Mouse (Mus musculus): ENCODE measurements around the gene Atp1a1.

The Atp1a1 gene

DNA sequence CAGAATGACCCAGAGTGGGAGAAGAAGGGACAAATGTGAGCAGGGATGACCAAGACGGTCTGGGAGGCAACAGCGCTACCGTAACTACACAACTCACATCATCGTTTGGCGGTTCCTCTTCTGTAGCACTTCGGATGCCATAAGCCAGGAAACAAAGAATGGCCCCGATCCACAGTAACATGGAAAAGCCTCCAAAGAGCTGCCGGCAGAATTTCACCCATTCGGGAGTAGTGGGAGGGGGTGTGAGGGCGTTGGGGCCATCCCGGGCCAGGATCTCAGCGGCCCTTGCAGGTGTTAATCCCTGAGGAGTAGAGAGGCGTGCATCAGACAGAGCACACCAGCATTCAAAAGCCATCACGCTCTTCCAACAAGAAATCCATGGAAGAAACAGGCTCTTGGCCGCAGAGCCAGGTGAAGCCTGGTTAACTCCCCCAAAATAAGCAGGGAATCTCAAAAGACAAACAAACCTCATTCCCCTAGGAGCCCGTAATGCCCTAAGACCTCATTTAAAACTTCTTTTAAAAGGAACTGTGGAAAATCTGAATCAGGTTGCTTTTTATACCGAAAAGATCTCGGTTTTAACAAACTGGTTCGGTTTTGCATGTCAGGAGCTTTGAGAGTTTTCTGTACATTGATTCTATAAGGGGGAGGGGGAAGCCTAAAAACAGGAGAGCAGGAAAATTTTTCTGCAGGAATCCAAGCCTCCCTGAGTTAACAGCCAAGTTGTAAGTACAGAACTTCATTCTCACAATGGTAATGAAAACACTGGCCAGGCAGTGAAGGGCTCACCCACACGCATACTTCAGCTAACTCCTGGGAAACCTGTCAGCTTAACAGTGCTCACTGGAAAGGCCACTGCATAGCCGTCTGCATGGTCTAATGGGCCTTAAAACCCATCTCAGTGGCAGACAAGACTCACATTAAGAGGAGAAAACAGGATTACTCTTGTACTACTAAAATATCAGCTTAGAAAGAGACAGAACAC, 11.9 kb downstream of the Atp1a1 start:
- no peak for DNase-seq (ENCODE audit: low spot score)

DNA sequence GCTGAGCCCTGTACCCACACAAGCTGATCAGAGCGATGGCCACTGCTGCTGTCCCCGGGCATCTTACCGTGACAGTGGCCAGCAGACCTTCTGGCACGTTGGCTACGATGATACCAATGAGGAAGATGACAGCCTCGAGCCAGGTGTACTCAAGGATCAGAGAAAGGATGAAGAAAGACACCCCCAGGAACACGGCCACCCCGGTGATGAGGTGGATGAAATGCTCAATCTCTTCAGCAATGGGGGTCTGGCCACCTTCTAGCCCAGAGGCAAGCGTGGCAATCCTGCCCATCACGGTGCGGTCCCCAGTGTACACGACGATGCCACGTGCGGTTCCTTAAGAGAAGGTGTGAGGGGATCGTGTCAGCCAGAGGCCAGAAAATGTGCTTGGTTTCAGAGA, 14.1 kb downstream of the Atp1a1 start:
- no peak for DNase-seq (ENCODE audit: low spot score)

DNA sequence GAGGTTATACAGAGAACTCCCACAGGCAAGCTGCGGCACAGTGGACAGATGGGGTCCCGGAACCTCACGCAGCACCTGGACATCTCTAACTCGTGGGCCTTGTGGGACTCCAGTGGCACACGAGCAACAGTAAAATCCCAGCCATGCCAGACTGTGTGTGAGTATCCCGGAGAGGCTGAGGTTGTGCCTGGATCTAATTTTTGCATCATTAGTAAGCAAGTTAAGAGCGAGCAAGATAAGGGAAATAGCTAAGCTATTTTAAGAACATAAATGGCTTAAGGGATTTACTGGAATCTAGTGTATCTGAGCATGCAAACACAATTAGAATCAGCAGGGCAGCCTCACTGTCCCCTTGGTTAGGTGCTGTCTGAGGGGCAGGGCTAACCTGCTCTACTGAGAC, 16.2 kb downstream of the Atp1a1 start:
- DNase-seq (ENCODE audit: low spot score), result no peak

DNA sequence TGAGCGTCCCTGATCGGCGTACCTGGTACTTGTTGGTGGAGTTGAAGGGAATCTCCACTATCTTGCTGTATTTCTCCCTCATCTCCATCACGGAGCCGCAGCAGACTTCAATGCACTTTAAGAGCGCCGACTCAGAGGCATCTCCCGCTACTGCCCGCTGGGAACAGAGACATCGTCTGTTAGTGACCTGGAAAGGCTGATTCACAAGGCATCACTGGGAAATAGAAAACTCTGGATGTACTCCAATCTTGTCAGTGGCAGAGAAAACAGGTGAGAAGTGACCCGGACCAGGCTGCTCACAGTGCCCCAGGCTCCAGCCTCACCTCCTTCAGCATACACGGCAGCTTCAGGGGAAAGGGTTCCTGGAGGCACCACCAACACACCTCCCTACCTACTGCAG, 17.7 kb downstream of the Atp1a1 start:
- no peak for DNase-seq (ENCODE audit: low spot score)

DNA sequence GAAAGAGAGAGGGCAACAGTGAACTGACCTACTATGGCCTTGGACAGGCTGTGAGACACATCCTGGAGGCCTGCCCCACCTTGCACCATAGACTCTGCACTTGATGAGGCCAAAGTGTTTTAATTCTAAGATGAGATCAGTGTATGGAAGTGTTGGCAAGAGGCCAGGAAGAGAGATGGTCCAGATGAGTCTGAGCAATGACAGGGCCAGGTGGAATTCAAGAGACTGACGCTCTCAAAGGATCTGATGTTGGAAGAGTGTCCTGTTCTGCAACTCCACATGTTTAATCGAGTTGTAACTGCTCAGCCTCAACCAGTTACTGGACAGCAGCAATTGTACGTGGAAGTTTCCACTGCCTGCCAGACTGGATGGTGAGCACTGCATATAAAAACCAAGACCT, 26.4 kb downstream of the Atp1a1 start:
- no peak for DNase-seq (ENCODE audit: low spot score)

DNA sequence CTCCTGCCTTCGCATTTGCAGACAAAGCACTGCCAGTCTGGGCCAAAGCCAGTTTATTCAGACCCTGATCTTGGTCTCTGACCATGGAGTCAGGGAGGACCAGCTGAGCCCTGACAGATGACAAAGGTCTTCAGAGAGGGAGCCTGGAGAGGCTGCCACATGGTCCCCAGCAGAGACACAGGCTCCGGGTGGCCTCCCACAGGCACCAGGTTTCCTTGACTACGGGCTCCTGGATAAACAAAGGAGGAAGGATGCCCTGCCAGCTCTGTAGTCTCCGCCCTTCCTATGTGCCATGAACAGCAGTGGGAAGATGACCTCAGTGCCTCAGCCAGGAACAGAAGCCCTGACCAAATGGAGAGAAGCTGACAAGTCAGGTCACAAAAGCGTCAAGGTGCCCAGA, 27.1 kb downstream of the Atp1a1 start:
- no peak for DNase-seq (ENCODE audit: low spot score)

DNA sequence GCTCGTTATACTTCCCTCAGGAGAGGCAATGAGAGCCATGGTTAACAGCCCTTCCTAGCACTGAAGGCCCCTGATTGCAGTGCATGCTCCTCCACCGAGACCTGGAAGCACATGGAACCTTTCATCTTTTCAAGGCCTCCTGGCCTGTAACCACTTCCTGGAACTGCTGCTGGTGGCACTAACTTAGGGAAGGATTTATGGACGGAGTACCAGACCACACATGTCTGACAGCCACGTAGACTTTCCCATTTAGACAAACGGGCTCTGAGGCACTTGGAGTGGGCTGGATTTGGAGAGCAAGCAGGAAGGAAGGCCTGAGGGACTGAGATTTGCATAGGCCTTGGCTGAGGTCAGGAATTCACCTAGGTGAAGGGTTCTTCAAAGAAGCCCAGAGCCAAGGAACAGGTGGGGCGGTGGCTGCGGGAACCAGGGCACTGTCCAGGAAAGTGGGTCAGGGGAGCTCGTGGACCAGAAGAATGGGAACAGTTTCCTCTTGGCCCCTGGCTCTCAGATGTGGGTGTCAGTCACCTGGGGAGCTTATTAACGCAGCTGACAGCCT, 28.9 kb downstream of the Atp1a1 start:
- DNase-seq (ENCODE audit: low spot score), result no peak

DNA sequence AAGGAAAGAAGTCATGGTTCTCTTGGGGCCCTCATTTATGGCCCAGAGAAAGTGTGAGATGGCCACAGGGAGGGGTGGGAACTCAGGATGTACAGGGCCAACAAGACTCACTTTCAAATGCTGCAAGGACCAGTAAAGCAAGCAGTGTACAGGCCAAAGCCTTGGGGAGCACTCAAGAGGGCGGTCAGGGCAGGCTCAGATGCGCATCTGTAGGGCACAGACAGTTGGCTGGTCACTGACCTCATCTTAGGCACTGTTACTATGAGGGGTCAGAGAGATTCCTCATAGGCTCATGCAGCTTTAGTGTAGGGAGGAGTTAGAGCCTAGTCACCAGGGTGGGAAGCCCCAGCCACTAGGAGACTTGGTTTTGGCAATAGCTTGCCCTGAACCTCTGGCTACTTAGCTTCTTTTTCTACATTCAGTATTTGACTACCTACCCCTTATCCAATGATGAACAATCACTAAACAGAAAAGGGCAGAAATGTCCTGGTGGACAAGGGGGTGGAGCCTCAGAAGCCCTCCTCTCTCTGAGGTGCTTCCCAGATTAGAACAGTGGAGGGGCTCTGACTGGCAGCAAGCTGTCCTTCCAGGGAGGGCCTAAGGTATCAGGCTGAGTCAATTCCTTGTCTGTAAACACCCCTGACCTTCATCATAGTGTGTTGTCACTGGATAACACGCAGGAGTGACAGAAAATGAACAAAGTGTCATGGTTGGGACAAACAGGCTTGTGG, 29.9 kb downstream of the Atp1a1 start:
- DNase-seq (ENCODE audit: low spot score), result no peak

DNA sequence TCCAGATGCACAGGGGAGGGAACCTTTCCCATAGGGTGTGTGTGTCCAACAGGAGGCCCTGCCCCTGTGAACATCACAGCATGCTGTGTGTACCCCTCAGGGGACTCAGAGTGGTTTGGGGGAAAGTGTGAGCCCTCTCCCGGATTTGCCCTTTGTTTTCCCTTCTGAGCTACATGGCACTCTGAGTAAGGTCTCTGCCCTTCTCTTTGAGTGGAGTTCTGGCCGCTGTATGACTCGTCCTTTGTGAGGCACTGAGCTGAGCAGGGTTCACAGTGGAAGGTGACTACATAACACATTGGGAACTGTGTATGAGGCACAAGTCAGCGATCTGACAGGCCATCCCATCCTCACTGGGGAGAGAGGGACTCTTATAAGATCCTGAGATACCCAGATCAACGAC, 31.5 kb downstream of the Atp1a1 start:
- no peak for DNase-seq (ENCODE audit: low spot score)

DNA sequence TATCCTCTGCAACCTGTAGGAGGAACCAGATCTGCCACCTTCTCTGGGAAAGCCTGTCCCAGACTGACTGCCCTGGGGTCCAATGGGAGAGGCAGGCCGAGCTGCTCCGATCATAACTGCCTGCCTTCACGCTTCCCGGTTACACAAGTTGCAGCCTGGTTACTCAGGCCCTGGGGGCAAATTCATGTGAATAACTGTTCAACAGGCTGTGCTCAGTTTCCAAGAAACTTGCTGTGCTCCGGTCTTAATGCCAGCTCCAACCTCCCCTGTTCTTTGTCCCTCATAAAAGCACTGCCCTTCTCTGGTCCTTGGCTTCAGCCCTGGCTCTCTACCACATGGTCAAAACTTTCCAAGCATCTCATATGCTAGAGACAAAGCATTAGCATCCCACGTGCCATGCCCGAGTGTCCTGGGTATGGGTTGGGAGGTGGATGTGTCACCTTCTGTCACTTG, 32.3 kb downstream of the Atp1a1 start:
- no peak for DNase-seq (ENCODE audit: low spot score)

DNA sequence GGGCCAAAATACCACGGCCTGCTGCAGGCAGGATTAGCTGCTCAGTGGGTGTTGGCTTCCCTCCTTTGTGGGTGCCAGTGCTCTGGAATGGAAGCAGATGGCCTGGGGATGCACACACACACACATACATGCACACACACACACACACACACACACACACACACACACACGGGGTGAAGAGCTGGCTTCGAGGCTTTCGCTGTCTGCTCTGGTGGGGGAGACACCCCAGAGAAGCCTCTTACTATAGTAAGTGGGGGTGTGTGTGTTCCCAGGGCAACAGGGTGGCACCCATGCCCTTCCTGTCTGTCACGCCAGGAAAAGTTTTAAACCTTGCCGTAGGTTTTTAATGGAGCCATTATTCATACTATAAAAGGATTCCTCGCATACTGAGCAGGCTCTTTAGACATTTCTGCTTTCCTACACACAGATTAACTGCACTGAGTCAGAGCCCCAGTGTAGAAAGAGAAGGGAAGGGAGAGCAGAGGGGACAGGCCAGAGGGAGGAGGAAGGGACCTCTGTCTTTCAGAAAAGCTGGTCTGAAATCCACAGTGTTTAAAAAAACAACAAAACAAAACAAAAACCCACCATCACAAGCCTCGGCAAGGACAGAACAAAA, 32.9 kb downstream of the Atp1a1 start:
- no peak for DNase-seq (ENCODE audit: low spot score)

DNA sequence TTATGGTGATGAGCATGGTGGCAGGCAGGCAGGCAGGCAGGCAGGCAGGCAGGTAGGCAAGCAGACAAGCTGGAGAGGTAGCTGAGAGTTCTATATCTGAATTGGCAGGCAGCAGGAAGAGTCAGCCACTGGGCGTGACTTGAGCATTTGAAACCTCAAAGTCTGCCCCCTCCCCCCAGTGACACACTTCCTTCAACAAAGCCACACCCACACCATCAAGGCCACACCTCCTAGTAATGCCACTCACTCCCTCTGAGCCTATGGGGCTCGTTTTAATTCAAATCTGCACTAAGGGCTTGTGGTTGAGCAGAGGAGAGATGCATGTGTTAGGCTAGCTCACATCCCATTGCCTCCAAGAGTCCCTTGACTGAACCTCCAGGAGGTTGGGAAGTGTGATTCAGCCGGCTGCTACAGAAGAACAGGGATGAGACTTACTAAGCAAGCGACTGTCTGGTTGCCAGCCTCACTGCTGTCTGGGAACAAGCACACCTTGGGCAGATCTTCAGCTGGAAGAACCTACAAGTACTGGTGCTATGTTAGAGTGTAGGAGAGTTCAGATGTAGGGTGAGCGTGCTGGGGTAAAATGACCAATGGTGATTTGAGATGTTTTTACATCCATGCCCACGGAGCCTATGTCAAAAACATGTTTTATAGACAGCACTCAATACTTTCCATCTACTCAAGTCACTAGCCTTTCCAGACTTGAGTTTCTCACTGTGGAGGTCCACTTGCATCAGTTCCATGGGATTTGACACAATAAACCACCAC, 33.6 kb downstream of the Atp1a1 start:
- DNase-seq (ENCODE audit: low spot score), result no peak

DNA sequence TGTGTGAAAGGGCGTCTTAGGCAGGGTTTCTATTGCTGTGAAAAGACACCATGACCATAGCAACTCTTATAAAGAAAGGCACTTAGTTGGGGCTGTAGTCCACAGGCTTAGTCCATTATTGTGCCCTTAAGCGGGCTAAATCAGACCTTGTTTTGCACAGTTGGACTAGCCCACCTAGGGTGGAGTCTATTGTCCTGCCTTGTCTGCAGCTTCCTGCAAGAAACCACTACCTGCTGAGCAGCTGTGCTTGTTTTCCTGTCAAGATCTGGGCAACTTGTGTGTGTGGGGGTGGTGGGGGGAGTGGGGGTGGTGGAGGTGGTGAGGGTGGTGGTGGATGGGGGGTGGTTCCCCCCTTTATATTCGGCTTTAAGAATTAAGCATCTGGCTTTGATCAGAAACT, 34.2 kb downstream of the Atp1a1 start:
- DNase-seq (ENCODE audit: low spot score), result no peak

DNA sequence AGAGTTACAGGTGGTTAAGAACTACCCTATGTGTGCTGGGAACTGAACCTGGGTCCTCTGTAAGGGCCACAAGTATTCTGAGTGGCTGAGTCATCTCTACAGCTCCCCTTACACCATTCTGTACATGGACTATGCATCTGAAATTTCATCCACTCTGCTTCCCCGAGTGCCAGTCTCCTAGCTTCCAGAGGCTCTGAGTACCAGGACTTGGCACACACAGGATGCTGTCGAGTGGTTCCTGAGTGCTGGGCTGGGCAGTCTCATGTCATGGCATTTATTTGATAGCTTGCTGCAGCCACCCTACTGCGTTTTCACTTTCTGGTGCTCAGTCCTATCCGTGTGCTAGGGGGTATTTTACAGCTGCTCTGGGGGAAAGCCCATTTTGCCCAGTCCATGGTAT, 35.9 kb downstream of the Atp1a1 start:
- no peak for DNase-seq (ENCODE audit: low spot score)

DNA sequence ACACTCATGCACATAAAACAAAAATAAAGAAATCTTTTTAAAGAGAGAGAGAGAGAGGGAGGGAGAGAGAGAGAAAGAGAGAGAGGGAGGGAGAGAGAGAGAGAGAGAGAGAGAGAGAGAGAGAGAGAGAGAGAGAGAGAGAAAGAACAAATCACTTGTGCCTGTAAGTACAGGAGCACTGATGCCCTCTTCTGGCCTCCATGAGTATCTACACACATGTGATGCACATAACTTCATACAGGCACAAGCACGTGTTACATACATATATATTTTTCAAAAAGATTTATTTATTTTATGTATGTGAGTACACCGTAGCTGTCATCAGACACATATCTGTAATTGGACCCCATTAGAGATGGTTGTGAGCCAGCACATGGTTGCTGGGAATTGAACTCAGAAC, 40.5 kb downstream of the Atp1a1 start:
- DNase-seq (ENCODE audit: low spot score), result no peak

DNA sequence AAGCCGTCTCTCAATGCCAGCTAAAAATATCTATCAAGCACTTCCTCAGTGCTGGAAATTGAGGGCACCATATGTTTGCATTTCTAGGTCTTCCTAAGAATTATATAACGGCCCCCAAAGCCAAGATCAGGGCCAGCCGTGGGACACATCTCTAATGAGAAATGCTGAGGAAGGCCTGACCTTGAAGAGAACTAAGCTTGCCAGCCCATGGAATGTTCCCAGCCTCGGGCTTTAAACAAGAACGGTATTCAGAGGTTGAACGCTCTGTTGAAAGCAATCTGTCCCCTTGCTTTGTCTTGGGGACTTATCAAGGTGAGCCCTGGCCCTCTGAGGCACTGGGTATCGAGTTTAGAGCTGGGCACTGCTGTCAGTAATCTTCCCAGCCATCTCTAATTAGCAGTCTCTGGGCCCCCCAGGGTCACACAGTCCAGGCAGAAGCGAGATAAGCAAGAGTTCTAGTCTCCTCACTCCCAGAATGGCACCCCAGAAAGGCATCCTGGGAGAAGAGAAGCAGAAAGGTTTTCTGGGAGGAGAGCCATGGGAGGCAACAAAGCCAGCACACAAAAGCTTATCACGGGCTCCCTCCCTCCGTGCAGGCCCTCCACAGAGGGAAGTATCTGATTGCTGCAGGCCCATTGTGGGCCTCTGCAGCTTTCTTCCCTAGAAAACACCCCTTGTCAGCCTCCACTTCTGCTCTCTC, 41.8 kb downstream of the Atp1a1 start:
- peak; percentile 25 for DNase-seq (ENCODE audit: low spot score)

DNA sequence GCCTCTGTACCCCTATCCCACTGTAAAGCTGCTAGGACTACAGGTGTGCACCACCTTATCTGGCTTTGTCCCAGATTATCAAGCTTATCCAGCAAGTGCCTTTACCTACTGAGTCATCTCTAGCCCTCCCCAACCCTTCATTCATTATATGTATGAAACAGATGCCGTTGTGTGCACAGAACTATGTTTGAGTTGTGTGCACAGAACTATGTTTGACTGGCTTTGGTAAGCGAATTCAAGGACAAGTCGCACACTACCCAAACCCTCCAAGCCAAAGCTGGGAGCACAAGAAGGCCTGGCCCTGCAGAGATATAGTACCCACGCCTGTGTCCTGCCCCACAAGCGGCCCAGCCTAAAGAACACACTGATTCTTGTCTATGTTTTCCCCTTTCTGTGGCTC, 42.5 kb downstream of the Atp1a1 start:
- no peak for DNase-seq (ENCODE audit: low spot score)

DNA sequence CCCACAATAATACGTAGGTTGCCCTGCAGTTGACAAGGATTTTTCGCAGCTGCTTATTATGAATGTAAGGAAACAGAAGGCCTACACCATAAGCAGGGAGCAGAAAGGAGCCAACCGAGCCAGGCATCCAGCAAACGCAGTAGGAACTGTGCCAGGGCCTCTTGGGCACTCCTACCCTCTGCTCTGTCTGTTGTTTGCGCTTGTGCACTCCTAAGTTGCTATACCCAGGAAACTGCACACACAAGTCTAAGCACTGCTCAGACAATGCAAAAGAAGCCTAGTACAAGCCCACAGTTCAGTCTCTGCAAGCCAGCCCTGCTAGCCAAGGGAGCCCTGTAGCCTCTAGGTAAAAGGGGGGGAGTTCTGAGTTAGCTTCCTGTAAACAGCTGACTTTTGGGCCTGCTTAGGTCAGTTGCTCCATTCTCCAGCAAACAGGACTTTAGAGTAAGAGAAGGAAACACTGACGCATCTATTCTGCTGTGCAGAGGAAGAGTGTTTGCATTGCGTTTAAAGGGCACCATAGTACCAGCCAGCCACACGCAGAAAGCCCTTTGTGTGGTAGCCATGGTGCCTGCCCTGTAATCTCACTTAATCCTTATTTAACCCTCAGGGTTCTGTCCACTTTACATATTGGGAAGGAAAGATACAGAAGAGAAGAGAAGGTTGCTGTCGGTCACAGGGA, 43.5 kb downstream of the Atp1a1 start:
- DNase-seq (ENCODE audit: low spot score), result no peak

DNA sequence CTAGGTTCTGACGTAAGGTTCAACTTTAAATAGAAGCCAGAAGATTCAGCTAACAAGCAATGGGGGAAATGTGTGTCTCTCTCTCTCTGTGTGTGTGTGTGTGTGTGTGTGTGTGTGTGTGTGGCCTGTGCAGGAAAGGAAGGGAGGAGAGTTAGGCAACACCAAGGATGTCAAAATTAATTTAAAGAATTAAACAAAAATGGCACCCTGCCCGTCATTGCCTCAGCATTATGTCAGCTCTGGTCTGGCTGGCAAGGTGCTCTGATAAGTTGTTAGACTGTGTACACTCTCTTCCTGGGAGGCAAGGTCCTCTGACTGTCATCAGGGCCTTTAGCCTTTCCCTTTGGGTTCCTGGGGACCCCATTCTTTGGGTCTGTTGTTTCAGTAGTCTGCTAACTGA, 47.8 kb downstream of the Atp1a1 start:
- no peak for DNase-seq (ENCODE audit: low spot score)
